Mouse (Mus musculus) megakaryocyte, embryonic 14.5 days (primary cell): ENCODE measurements around the gene Rdh16f1.

Experiments used
- FLI1 ChIP-seq: IDR thresholded peaks from 2 replicates; pipeline ENCODE4 v1.6.1; 2012; ENCODE audit warnings: low read length, inconsistent platforms, mixed read lengths
- GATA1 ChIP-seq: IDR thresholded peaks from 3 replicates; pipeline ENCODE4 v1.6.1; 2012; ENCODE audit warnings: mixed read lengths, low read length, inconsistent platforms, borderline replicate concordance

DNA sequence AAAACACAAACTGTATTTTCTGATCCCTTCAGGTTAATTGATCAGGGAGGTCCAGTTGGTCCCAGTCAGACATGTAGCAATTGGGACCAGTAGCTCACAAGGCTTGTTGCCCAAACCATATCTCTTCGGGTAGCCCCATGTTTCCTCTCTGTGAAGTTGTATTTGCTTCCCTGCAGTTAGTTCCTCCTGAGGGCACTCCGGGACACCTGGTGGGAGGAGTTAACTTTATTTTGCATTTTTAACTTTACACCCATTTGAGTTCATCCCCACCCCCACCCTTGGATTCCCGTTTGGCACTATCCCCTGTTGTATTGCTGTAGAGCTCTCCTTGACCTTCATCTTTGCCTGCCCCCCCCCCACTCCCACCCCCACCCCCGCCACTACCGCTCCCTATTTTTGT lies 13.7 kb upstream of the Rdh16f1 start:
- TF ChIP-seq GATA1 (no peak), FLI1 (no peak)
